Mouse (Mus musculus) urinary bladder, postnatal 14 days (tissue): Measurements from ENCODE around the gene Tigit.

Experiments used
- DNase-seq: peaks from one replicate; pipeline ENCODE4 v3.0.0; 2021; ENCODE audit warnings: low spot score

The Tigit gene

GRCm38 (mm10) chr16:43618286-43618685 lies 45.7 kb downstream of the Tigit start:
- no peak for DNase-seq

GRCm38 (mm10) chr16:43617346-43617745 lies 46.6 kb downstream of the Tigit start:
- no peak for DNase-seq

DNA sequence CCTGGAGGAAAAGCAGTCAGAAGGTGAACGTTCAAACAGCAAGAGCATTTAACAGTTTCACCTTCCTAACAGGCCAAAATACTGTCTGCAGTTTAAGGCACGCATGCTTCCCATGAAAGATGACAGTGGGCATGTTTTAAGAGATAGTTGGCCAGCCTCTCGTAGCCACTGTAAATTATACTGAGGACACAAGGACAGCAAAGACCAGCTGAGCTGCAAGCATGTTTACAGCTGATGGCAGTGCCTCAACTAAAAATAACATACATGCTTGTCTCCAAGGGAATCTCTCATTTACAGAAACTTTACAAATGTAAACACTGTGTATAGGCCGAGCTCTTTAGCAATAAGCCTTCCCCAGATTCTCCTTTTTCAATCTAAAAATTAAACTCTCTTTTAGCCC lies 47.6 kb downstream of the Tigit start:
- DNase-seq, result no peak

DNA sequence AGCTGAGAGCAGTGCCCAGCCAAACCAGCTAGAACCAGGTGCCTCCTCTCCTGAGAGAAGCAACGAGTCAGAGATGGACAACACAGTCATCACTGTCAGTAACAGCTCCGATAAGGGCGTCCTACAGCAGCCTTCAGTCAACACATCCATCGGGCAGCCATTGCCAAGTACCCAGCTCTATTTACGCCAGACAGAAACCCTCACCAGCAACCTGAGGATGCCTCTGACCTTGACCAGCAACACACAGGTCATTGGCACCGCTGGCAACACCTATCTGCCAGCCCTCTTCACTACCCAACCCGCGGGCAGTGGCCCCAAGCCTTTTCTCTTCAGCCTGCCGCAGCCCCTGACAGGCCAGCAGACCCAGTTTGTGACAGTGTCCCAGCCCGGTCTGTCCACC lies 53.6 kb downstream of the Tigit start:
- DNase-seq, result no peak

- no peak for DNase-seq
Observed at GRCm38 (mm10) chr16:43608066-43608465, 55.9 kb downstream of the Tigit start.

GRCm38 (mm10) chr16:43607086-43607485 lies 56.9 kb downstream of the Tigit start:
- no peak for DNase-seq

- DNase-seq, result no peak
Observed at GRCm38 (mm10) chr16:43604399-43605013, 59.4 kb downstream of the Tigit start.

- no peak for DNase-seq
Observed at GRCm38 (mm10) chr16:43603591-43604141, 60.3 kb downstream of the Tigit start.

DNA sequence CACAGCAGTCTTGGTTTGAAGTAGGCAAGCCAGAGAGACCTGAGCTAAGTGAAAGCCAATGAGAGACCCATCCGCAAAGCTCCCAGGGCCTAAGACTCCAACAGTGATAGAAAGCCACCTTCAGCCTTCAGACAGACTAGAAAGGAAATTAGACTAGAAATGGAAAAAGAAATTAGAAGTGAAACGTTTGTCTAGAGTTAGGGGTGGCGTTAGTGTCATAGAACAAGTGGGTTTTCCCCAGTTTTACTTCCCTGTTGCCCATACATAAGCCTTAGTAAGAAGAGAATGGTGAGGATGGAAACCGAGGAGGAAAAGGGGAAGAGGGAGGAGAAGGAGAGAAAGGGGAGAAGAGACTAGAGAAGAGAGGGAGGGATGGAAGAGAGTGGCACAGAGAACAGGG lies 61.4 kb downstream of the Tigit start:
- no peak for DNase-seq

DNA sequence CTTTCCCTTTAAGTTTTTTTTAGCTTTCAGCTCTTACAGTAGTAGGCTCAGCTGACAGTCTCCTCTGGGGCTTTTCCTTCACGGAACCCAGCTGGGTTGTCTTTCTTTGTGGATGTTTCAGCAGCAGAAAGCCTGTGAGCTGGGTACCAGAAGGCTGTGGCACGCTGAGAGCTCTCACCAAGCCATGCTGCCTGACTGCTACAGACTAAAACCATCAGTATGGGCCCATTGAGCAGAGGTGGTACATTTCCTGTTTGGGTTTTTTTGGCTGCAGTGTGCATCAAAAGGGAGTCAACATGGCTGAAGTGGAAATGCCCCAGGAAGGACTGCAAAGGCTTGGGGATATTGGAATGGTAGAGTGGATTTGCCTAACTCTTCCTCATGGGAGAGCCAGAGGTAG lies 64.2 kb downstream of the Tigit start:
- no peak for DNase-seq
